Mouse (Mus musculus) lung, adult 2 months (tissue): ENCODE data around the gene Dpp7.
A peak's percentile ranks its signal among the peaks of the same experiment; 100 is the strongest.

Experiments
- CTCF ChIP-seq: fragments of 200-500 bp; IDR thresholded peaks from 2 replicates; pipeline ENCODE4 v1.5.1; 2011; ENCODE audit warnings: mild to moderate bottlenecking, low read length, control low read depth; ENCODE audit not compliant: insufficient read depth
- POLR2A ChIP-seq: fragments of 200-500 bp; IDR thresholded peaks from 2 replicates; pipeline ENCODE4 v1.6.1; 2011; ENCODE audit warnings: low read depth, mild to moderate bottlenecking, control low read depth, low read length, borderline replicate concordance; ENCODE audit errors: extremely low read depth

DNA sequence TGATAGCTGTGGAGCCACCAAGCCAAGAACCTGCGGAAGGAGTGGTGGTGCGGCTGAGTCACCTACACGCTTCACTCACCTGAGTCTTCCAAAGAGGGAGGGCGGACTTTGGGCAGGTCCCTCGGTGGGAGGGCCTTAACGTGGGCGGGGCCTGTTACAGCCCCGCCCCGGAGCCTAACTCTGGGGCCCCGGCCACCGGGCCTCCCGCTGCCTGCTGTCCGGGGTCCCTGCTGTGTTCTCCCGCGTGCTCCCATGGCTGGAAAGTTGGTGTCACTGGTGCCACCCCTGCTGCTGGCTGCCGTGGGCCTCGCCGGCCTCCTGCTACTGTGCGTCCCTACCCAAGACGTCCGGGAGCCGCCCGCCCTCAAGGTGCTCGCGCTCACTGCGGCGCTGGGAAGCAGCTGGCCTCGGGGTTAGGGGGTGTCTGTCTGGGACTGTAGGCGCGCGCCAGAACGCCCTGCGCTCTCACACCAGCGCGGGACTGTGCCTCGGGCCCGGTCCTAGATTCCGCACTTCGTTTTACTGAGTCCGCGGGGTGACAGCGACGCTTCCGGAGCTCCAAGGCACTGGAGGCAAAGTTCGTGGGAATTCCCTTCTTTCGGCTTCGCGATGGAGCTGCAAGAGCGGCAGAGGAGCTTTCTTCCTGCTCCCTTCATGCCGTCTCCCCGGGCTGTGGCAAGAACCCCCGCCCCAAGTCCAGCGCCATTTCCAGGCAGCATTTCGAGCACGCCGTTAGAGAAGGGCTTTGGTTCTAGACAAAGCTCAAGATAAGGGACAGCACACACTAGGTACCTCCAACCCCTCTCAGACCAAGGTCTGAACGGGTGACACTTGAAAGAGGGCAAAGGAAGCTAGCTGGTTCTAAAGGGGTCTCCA lies 39.8 kb upstream of the Dpp7 start, which contains the start of gene Entpd2:
- TF ChIP-seq CTCF (0 out of 2 replicates have a peak, but pooled peaks have one; percentile 6), POLR2A (0 out of 2 replicates have a peak, but pooled peaks have one; percentile 12)
